Mouse (Mus musculus) layer of hippocampus, adult 9-11 months (tissue): Measurements from ENCODE around the gene Shb.

Source experiments
- DNase-seq: peaks from one replicate; pipeline ENCODE4 v3.0.0; 2022

The Shb gene

GRCm38 (mm10) chr4:45532375-45532774 lies at the start of gene Shb:
Shb (minus strand) TSS chr4:45532470.
- no peak for DNase-seq

- no peak for DNase-seq
Measured at GRCm38 (mm10) chr4:45581095-45581494, 48.8 kb upstream of the Shb start.

DNA sequence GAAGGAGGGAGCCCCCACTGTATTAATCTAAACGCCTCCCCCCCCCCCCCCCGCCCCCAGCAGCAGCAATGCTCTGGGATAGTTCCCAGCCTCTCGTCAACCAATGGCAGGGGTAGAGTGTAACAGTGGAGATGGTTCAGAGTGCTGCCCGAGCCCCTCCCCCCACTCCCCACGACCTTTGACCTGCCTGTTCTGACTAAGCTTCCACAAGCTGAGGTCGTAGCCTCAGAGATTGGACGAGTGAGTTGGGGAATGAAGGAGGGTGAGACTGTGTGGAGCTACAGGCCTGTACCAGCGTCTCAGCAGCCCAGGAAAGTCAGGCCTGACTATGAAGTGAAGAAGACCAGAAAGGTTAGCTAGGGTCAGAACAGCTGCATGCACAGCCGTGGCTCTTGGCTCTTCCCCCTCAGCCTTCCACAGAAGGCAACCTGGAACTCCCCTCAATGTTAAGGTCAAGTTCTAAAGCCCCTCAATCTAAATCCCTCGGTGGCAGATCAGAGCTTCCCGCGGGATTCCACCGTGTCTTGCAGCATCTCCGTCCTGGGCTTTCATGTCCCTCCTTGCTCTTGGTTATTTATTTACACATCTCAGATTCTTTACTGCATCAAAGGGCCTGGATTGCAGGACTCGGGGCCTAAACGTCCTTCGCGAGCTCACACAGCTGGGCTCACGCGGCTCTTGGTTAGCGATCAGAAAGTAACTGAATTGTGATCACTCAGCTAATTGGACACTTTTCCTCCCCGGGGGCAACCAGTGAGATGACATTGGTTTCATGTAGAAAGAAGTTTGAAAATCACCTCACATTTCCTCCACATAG lies 46.5 kb upstream of the Shb start:
- DNase-seq: no peak

GRCm38 (mm10) chr4:45577631-45578030 lies 45.4 kb upstream of the Shb start:
- no peak for DNase-seq

GRCm38 (mm10) chr4:45574614-45575169 lies 42.4 kb upstream of the Shb start:
- no peak for DNase-seq

DNA sequence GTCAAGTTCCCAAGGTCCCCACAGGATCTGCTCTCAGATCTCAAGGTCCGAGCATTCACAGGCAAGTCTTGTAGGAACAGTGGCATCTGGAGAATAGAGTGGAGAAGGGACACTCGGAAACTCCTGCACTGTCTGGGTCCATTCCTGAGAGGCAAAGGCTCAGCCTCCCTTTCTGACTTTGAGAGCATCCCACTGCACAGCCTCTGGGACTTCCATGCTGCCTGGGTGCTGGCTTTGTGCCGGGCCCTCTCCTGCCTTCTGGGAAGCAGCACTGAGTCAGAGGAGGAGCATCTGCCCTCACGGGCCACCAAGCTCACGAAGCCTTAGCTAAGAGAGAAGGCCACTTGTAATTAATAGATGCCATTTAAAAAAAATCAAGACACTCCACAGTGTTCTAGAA lies 37.3 kb upstream of the Shb start:
- peak; percentile 16 for DNase-seq

DNA sequence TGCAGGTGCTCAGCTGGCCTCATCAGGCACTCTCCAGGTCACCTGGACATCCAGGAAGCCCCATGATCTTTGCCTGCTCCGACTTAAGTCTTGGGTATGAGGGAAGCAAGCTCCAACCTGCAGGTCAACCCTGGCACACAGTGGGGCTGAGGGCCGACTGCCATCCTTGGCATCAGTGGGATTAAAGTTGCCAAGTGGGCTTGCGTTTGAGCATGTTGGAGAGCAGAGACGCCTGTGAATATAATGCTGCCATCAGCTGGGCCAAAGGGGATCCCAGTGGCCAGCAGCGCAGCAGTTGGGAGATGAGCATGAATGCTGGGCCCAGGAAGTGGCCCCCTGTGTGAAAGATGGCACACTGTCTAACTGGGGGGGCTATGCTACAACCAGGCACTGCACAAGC lies 25.9 kb upstream of the Shb start:
- no peak for DNase-seq

GRCm38 (mm10) chr4:45552571-45552970 lies 20.3 kb upstream of the Shb start:
- DNase-seq: no peak

- DNase-seq: no peak
Measured at GRCm38 (mm10) chr4:45550970-45551369, 18.7 kb upstream of the Shb start.

- DNase-seq: no peak
Measured at GRCm38 (mm10) chr4:45549514-45549913, 17.2 kb upstream of the Shb start.

GRCm38 (mm10) chr4:45545851-45546250 lies 13.6 kb upstream of the Shb start:
- no peak for DNase-seq

GRCm38 (mm10) chr4:45543481-45544051 lies 11.3 kb upstream of the Shb start:
- peak; percentile 44 for DNase-seq

- no peak for DNase-seq
Measured at GRCm38 (mm10) chr4:45540151-45540933, 8.1 kb upstream of the Shb start.

GRCm38 (mm10) chr4:45539187-45539586 lies 6.9 kb upstream of the Shb start:
- no peak for DNase-seq

GRCm38 (mm10) chr4:45533436-45533940 lies 1.2 kb upstream of the Shb start:
- no peak for DNase-seq

GRCm38 (mm10) chr4:45530662-45531542 lies 1.4 kb downstream of the Shb start:
- peak; percentile 85 for DNase-seq

- no peak for DNase-seq
Measured at GRCm38 (mm10) chr4:45529986-45530597, 2.2 kb downstream of the Shb start.

DNA sequence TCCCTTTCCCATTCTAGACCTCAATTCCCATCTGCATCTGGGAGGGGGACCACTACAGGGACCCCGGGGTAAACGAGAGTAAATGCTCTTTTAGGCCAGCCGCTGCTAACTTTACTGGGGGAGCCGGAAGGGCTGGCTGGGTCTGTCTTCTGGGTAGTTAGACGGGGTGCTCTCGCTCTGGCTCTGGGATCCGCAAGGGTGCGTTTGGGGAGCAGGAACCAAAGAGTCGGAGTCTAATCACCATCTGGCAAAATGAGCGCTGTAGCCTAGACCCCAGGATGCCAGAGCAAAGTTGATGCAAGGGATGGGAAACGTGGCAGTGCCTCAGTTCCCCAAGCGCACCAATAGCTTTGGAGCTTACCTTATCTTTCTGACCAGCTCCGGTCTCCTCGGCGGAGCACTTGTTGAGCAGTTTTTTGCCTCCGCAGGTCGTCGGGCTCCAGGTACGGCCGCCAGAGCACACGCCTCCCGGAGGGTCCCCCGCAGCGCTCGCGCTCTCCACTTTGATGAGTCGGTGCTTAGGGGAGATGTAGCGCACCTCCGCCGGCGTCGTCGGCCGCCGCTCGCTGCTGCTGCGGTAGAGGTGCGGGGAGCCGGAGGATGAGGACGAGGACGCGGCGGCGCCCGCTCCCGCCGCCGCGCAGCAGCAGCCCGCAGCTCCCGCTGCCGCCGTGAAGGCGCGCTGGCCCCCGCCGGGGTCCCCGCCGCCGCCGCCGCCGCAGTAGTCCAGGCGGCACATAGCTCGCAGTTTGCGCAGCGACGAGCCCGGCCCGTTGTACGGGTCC lies 2.9 kb downstream of the Shb start:
- DNase-seq: no peak

GRCm38 (mm10) chr4:45528355-45529198 lies 3.7 kb downstream of the Shb start:
- DNase-seq: no peak
